Mouse (Mus musculus): ENCODE data around the gene Cfap157.

- TF ChIP-seq GATA1 (IDR thresholded peaks at IDR 0.05; ENCODE audit: low read length): no peak
- TF ChIP-seq TAL1 (IDR thresholded peaks at IDR 0.05; ENCODE audit: low read length): no peak
Measured at GRCm38 (mm10) chr2:32824181-32824580, 40.0 kb upstream of the Cfap157 start.

Measured in erythroblast, embryonic 14.5 days (primary cell).